Mouse (Mus musculus): ENCODE measurements around the gene Xab2. TPM values are rescaled to one million over a fixed set of nuclear protein-coding genes. Genes with fewer than 3 reads are reported as not detected.

The Xab2 gene
- 10 to 100 TPM; 31.9 to 41.7 TPM for polyA plus RNA-seq (2012; fragmentation: generic; extraction: Trizol)

DNA sequence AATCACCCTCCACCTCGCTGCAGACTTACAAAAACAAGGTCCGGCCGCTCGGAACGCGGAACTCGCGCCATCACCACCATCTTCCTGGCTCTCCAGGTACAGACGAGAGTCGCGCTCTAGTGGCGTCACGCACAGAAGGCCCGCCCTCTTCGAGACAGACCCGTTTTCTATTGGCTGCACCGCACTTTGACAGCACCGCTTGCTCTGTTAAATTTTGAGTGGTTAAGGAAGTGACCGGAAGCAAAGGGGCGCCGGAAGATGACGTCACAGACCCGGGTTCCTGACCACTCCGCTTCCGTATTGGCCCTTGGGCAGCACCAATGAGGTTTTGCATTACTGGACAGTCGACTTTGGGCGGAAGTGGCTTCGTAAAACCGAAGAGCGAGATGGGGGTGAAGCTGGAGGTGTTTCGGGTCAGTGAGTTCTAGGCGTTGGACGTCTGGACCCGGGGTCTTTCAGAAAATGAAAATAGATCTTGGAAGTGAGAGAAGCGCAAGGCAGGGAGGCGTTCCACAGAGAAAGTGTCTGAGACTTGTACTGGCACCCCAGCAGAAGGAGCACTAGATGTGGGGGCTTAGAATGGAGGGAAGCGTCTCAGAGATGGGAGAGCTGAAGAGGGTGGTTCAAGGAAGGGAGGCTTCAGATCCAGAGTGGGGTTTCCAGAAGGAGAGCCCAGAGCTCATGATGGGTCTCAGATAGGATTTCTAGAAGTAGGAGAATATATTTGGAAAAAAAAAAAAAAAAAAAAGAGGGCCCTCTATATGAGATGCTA, at the start of gene Xab2, which contains the start of gene Pet100:
TSS of gene Xab2 (minus strand) at position 118 of the 772 bp plus-strand sequence.
TSS of gene Pet100 (plus strand) at position 350 of the 772 bp plus-strand sequence.

DNA sequence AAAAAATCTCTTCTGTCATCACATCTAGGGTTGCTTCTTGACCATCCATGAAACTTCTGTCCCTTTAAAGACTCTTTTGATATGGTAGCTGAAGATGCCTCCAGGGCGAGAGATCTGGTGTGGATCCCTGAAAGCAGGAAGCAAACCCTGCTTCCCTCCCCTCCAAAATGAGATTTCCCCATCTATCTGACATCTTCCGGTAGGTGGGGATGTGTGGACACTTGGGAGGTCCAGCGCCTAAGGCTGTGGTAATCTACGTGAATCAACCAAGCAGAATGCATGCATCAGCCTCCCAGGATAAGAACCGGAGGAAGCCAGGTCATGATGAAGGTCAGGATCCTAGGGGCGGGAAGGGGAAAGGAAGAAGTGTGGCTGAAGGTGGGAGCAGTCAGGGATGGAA, 44.4 kb upstream of the Xab2 start, which contains the start of gene Mcemp1:
TSS of gene Mcemp1 (plus strand) at position 248 of the 400 bp plus-strand sequence.

DNA sequence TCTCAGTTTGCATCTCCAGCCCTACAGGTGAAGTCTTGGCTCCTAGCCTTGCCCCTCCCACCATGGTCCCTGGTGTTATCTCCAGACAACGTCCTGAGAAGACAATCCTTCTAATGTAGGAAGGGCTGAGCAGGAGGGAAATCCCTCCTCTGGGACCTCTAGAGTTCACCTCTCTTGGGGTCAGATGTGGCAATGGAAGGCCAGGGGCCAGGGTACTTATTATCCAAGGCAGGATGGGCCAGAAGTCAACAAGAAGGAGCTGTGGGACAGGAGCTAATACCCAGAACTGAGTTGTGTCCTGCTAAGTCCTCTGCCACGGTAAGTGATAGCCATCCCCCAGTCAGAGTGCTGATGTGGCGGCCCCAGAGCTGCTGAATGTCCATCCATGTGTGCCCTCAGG, 34.4 kb upstream of the Xab2 start, which contains the start of gene Retn:
TSS of gene Retn (plus strand) at position 245 of the 400 bp plus-strand sequence.

DNA sequence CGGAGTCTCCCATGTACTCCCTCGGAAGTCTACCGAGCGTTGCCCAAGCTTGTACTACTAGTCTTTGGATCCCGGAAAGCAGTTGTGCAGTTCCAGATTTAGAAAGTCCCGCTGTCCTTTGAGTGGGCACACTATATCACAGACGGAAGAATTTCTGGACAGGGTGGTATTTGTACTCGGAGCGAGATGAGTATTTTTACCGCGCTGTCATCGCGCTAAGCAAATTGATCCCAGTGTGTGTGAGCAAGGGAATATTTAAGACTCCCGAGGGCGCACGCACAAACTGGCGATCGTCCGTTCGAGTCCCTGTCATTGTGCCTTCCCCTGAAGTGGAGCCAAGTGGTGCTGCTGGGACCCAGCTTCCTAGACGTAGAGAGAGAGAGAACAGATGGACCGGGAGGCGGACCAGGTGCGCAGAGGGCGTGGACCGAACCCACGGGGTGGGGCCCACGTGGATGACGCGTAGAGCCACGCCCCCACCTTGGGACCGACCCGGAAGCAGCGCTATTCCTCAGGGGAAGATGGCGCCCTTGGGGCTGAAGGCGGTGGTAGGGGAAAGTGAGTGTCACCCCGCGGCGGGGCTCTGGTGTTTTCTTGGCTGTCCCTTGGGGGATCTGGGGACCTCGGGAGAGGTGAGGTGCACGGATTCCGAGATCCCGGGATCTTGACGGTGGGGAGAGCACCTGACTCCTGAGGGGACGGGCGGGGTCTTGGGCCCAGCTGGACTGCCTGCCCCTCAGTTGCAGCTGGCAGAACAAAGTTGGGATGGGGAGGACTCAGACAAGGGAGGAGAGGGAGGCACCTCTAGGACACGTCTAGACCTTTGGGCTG, 9.7 kb upstream of the Xab2 start, which contains the start of gene Stxbp2:
TSS of gene Stxbp2 (plus strand) at position 309 of the 831 bp plus-strand sequence.

DNA sequence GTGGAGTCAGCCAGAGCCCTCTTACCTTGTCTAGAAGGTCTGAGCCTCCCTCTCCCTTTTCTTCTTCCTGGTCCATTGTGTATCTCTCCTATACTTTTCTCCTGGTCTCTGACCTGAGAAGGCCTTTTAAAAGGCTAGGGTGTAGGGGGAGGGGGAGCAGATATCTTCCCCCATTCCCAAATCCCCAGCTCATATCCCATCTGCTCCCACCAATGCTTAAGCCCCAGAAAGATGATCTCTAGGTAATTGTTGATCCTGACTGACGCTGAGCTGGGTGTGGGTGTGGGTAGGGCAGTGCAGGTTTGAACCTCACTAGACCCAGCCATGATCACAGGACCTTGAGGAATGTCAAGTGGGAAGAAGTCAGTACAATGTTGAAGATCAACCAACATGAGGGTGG, 4.3 kb upstream of the Xab2 start, which contains the start of gene Pcp2:
TSS of gene Pcp2 (minus strand) at position 101 of the 400 bp plus-strand sequence.

DNA sequence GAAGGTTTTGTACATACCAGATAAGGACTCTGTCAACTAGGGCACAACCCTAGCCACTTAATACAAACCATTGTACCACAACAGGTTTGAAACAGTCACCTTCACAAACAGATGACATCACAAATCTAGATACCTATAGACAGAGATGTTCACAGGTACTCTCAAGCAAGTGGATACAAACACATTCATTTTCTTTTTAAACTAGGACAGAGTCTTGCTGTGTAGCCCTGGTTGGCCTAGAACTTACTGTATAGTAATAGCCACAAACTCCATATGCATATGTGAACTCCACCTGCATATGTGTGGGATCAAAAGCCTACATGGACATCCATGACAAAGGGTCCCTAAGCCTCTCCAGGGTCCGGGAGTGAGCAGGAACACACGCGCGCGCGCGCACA, 34.1 kb downstream of the Xab2 start, which contains the start of gene Camsap3:
TSS of gene Camsap3 (plus strand) at position 301 of the 398 bp plus-strand sequence.

DNA sequence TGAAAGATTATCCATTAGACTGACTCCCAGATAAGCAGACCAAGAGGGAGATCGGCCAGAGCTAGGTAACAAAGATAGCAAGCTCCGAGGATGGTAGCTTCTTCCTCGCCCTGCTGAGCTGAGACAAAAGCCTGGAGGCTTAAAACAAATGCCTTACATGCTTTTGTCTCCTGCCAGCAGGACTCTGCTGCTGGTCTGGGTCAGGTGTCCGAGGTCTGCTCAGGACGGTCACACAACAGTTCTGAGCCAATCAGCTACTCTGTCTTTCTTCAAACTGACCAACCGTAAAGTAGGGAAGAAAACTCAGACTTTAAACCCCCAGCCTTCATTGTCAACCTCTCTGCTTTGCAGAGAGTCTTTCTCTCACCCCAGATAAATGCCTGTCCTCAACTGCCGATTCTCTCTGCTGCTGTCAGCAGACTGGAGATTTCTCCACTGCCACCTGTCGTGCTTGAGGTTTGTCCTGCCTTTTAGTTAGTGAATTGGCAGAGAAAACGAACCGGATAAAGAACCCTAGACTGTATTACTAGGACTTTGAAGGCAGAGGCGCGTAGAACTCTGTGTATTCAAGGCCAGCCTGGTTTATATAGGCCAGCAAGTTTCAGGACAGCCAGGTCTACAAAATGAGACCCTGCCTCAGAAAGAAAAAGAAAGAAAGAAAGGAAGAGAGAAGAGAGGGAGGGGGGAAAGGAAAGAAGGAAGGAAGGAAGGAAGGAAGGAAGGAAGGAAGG, 53.3 kb downstream of the Xab2 start, which contains the start of gene C330021F23Rik:
TSS of gene C330021F23Rik (plus strand) at position 350 of the 731 bp plus-strand sequence.

Other genes starting within 250 kb of the Xab2 start
- 10 to 100 TPM in 1 of 2 experiments, 1 to 10 TPM in 1; 5.3 to 13.2 TPM for gene Arhgef18, start 228.3 kb downstream of the Xab2 start, polyA plus RNA-seq (2012; fragmentation: generic; extraction: Trizol)
- 1 to 10 TPM; 1.5 to 6.0 TPM for gene Pex11g, start 153.6 kb downstream of the Xab2 start, polyA plus RNA-seq (2012; fragmentation: generic; extraction: Trizol)
- gene Tex45, start 150.5 kb downstream of the Xab2 start, polyA plus RNA-seq (2012; fragmentation: generic; extraction: Trizol), result not detected
- 10 to 100 TPM; 37.6 to 70.1 TPM for gene Zfp358, start 128.2 kb downstream of the Xab2 start, polyA plus RNA-seq (2012; fragmentation: generic; extraction: Trizol)
- gene Mcoln1, start 120.9 kb downstream of the Xab2 start, polyA plus RNA-seq (2012; fragmentation: generic; extraction: Trizol), result 10 to 100 TPM; 24.2 to 49.7 TPM
- 10 to 100 TPM in 1 of 2 experiments, 1 to 10 TPM in 1; 8.8 to 24.0 TPM for gene Pnpla6, start 105.9 kb downstream of the Xab2 start, polyA plus RNA-seq (2012; fragmentation: generic; extraction: Trizol)
- under 1 TPM; 0.04 to 0.07 TPM for gene C330021F23Rik, start 53.3 kb downstream of the Xab2 start, polyA plus RNA-seq (2012; fragmentation: generic; extraction: Trizol)
- 1 to 10 TPM in 1 of 2 experiments, under 1 TPM in 1; 0.32 to 6.7 TPM for gene Camsap3, start 34.0 kb downstream of the Xab2 start, polyA plus RNA-seq (2012; fragmentation: generic; extraction: Trizol)
- gene Pet100, start 232 bp upstream of the Xab2 start, polyA plus RNA-seq (2012; fragmentation: generic; extraction: Trizol), result 100 to 1,000 TPM in 1 of 2 experiments, 10 to 100 TPM in 1; 93.7 to 124 TPM
- gene Pcp2, start 4.2 kb upstream of the Xab2 start, polyA plus RNA-seq (2012; fragmentation: generic; extraction: Trizol), result under 1 TPM; 0.06 to 0.09 TPM
- 1 to 10 TPM; 1.6 TPM for gene Stxbp2, start 9.6 kb upstream of the Xab2 start, polyA plus RNA-seq (2012; fragmentation: generic; extraction: Trizol)
- not detected for gene Retn, start 34.5 kb upstream of the Xab2 start, polyA plus RNA-seq (2012; fragmentation: generic; extraction: Trizol)
- gene Mcemp1, start 44.4 kb upstream of the Xab2 start, polyA plus RNA-seq (2012; fragmentation: generic; extraction: Trizol), result not detected
- 1 to 10 TPM; 1.4 to 5.9 TPM for gene Fcor, start 51.0 kb upstream of the Xab2 start, polyA plus RNA-seq (2012; fragmentation: generic; extraction: Trizol)
- 10 to 100 TPM; 31.8 to 37.4 TPM for gene Trappc5, start 55.0 kb upstream of the Xab2 start, polyA plus RNA-seq (2012; fragmentation: generic; extraction: Trizol)
- gene Fcer2a, start 72.9 kb upstream of the Xab2 start, polyA plus RNA-seq (2012; fragmentation: generic; extraction: Trizol), result under 1 TPM; 0.01 to 0.02 TPM
- not detected for gene Clec4g, start 99.3 kb upstream of the Xab2 start, polyA plus RNA-seq (2012; fragmentation: generic; extraction: Trizol)
- gene Cd209a, start 127.7 kb upstream of the Xab2 start, polyA plus RNA-seq (2012; fragmentation: generic; extraction: Trizol), result not detected
- gene Cd209e, start 233.0 kb upstream of the Xab2 start, polyA plus RNA-seq (2012; fragmentation: generic; extraction: Trizol), result not detected